Mouse (Mus musculus): ENCODE results near the gene Gm40193.
"Not testable (repeated sequence)": the region's sequence is repeated elsewhere in the genome, so short reads cannot be mapped to it uniquely, and the experiment has no call there.

- not testable (repeated sequence) for TF ChIP-seq CTCF (IDR thresholded peaks at IDR 0.05; ENCODE audit: low read depth, low read length); POLR2A (IDR thresholded peaks at IDR 0.05; ENCODE audit: insufficient read depth, low read length)
Measured at GRCm38 (mm10) chr11:70570614-70571013, 37.9 kb upstream of the Gm40193 start.
